Mouse (Mus musculus): ENCODE results near the gene Capza1. TPM values are rescaled to one million over a fixed set of nuclear protein-coding genes. Genes with fewer than 3 reads are reported as not detected.

The Capza1 gene
- polyA plus RNA-seq, 1 experiment from 2014 or later: 220 TPM

DNA sequence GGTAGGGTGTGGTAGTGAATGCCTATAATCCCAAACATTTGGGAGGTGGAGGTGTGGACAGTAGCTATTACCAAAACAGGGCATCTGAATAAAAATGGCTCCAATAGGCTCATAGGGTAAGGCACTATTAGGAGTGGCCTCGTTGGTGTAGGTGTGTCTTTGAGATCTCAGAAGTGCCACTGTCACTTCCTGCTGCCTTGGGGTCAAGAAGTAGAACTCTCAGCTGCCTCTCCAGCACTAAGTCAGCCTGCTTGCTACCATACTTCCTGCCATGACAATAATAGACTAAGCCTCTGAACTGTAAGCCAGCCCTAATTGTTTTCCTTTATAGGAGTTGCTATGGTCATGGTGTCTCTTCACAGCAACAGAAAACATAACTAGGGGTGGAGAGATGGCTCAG is 8.2 kb downstream of the Capza1 start:
- Histone ChIP-seq H3K27ac (replicated peaks) (no peak overlapping the region), H3K9me3 (no peaks in the 10 kb centered on the region), H3K27me3 (no peaks in the 10 kb centered on the region), H3K4me1 (peaks cover 3% of the 10 kb centered on the region; the same call in 1 of the 2 replicates), H3K9ac (replicated peaks) (no peak overlapping the region), H3K4me2 (replicated peaks) (no peak overlapping the region), H3K4me3 (no peak overlapping the region), H3K36me3 (peaks cover 11% of the 10 kb centered on the region)
- no peak for ATAC-seq (ENCODE audit: low FRiP score, low read depth)
- 86% methylated on average over 1 of the region's 1 CpGs for WGBS

DNA sequence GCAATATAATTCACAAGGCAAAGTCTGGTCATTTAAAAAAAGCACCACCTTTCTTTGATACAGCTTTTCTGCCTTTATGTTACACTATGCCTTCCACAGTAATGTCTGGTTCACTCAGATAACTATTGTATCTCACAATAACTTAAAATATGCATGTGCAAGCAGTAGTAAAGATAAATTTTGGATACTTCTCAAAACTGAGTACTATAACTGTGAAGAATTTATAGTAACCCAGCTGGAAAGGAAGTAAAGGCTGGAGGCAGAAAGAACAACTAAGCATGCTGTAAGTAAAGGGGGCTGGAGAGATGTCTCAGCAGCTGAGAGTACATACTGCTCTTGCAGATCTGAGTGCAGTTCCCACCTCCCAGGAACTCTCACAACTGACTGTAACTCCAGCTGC is 9.4 kb downstream of the Capza1 start:
- H3K4me3 ChIP-seq: no peak overlapping the region
- no peaks in the 10 kb centered on the region for H3K4me1 ChIP-seq
- H3K9ac ChIP-seq (replicated peaks): no peak overlapping the region
- peaks cover 14% of the 10 kb centered on the region for H3K36me3 ChIP-seq
- H3K4me2 ChIP-seq (replicated peaks): no peak overlapping the region
- no peaks in the 10 kb centered on the region for H3K27me3 ChIP-seq
- H3K27ac ChIP-seq (replicated peaks): no peak overlapping the region
- no peak for ATAC-seq (ENCODE audit: low FRiP score, low read depth)
- no peaks in the 10 kb centered on the region for H3K9me3 ChIP-seq

DNA sequence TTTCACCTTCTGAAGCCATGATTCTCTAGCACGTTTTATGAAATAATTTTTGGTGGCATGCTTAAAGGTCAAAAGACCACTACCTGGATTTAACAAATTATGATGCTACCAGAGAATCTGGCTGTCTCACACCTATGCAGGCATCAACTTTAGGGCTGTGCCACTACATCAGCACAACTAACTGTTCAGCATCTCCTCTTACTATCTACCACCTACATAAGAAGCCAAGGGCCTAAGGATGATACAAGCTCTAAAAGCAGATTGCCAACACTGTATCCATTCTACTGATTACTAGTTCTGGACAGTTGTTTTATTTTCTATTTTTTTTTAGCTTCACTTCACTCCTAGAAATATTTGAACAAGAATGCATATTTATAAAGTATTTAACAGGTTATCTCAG is 9.8 kb downstream of the Capza1 start:
- Histone ChIP-seq H3K4me2 (replicated peaks) (no peak overlapping the region), H3K27me3 (no peaks in the 10 kb centered on the region), H3K9ac (replicated peaks) (no peak overlapping the region), H3K4me1 (no peaks in the 10 kb centered on the region), H3K4me3 (no peak overlapping the region), H3K27ac (replicated peaks) (no peak overlapping the region), H3K36me3 (peaks cover 17% of the 10 kb centered on the region), H3K9me3 (no peaks in the 10 kb centered on the region)
- 89% methylated on average over 1 of the region's 1 CpGs for WGBS
- no peak for ATAC-seq (ENCODE audit: low FRiP score, low read depth)

DNA sequence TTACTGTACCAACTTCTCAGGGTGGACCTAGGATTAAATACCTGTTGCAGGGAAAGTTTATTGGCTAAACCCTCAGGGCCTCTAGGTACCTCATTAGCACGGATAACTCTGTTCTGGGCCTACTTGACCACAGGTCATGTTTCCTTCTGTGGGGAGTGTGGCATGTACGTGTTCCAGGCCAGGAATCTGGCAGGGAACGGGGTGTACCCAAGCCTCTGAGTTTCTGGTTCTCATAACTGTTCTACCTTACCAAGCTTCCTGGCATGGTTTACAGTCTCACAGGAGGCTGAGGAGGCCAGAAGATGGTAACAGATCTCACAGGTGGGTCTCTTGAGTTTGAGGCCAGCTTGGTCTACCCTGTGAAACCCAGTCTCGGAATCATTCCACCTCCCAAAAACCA is 17.7 kb downstream of the Capza1 start:
- ATAC-seq (ENCODE audit: low FRiP score, low read depth): no peak
- Histone ChIP-seq H3K27ac (replicated peaks) (no peak overlapping the region), H3K4me2 (replicated peaks) (no peak overlapping the region), H3K36me3 (peaks cover 46% of the 10 kb centered on the region), H3K4me1 (no peaks in the 10 kb centered on the region), H3K9me3 (no peaks in the 10 kb centered on the region), H3K27me3 (no peaks in the 10 kb centered on the region), H3K9ac (replicated peaks) (no peak overlapping the region), H3K4me3 (no peak overlapping the region)
- 94% methylated on average over 4 of the region's 4 CpGs for WGBS

DNA sequence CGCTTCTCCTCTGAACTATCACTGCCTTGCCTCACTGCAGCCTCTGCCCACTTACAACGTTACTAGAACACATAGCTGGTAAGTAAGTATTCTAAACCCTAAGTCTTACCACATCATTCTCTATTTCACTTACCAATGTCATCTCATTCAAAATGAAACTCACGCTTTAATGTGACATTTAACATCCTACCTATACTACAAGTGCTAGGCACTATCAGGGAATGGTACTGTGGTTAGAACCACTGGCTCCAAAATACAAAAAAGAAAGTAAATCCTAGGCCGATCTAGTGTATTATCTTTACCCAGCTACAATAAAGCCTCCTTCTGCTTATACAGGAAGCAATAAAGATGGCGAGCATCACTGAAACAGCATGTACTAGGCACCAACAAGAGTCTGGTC is 23.3 kb downstream of the Capza1 start:
- H3K4me1 ChIP-seq: no peaks in the 10 kb centered on the region
- no peak for ATAC-seq (ENCODE audit: low FRiP score, low read depth)
- no peaks in the 10 kb centered on the region for H3K9me3 ChIP-seq
- H3K36me3 ChIP-seq: peaks cover 46% of the 10 kb centered on the region
- no peak overlapping the region for H3K27ac ChIP-seq (replicated peaks)
- no peak overlapping the region for H3K4me3 ChIP-seq
- H3K9ac ChIP-seq (replicated peaks): no peak overlapping the region
- 95% methylated on average over 5 of the region's 5 CpGs for WGBS
- no peak overlapping the region for H3K4me2 ChIP-seq (replicated peaks)
- no peaks in the 10 kb centered on the region for H3K27me3 ChIP-seq

DNA sequence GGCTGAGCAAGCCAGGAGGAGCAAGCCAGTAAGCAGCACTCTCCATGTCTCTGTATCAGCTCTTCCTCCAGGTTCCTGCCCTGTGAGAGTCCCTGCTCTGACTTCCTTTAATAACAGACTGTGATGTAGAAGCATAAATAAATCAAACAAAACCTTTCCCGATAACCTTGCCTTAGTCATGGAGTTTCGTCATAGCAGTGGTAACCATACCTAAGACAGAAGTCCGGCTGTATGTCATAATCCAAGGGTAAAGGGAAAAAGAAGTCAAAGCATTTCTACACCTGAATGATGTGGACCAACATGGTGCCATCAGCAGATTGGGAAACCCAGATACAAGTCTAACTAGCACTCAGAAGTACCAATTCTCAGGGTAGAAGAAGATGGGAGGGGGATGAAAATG is 28.5 kb downstream of the Capza1 start:
- Histone ChIP-seq H3K36me3 (peaks cover 44% of the 10 kb centered on the region), H3K9ac (replicated peaks) (no peak overlapping the region), H3K4me3 (no peak overlapping the region), H3K4me1 (no peaks in the 10 kb centered on the region), H3K4me2 (replicated peaks) (no peak overlapping the region), H3K27me3 (no peaks in the 10 kb centered on the region), H3K27ac (replicated peaks) (no peak overlapping the region), H3K9me3 (no peaks in the 10 kb centered on the region)
- WGBS: 98% methylated on average over 3 of the region's 3 CpGs
- ATAC-seq (ENCODE audit: low FRiP score, low read depth): no peak

DNA sequence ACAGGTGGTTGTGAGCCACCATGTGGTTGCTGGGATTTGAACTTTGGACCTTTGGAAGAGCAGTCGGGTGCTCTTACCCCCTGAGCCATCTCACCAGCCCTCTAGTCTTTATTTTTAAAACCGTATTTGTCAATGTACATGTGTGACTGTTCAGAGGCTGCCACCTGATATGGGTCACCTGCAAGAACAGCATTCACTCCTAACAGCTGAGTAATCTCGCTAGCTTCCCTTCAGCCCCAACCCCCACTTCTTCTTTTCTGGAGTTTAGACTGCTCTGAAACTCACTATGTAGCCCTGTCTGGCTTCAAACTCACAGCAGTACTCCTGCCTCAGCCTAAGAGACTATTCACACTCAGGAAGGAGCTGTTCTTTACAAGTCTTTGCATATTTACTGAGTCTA is 41.9 kb downstream of the Capza1 start:
- H3K4me1 ChIP-seq: peaks cover 9% of the 10 kb centered on the region
- no peaks in the 10 kb centered on the region for H3K27me3 ChIP-seq
- 93% methylated on average over 3 of the region's 3 CpGs for WGBS
- H3K4me3 ChIP-seq: no peak overlapping the region
- H3K27ac ChIP-seq (replicated peaks): no peak overlapping the region
- no peak overlapping the region for H3K4me2 ChIP-seq (replicated peaks)
- H3K9ac ChIP-seq (replicated peaks): no peak overlapping the region
- peaks cover 27% of the 10 kb centered on the region for H3K36me3 ChIP-seq
- H3K9me3 ChIP-seq: no peaks in the 10 kb centered on the region
- ATAC-seq (ENCODE audit: low FRiP score, low read depth): no peak

DNA sequence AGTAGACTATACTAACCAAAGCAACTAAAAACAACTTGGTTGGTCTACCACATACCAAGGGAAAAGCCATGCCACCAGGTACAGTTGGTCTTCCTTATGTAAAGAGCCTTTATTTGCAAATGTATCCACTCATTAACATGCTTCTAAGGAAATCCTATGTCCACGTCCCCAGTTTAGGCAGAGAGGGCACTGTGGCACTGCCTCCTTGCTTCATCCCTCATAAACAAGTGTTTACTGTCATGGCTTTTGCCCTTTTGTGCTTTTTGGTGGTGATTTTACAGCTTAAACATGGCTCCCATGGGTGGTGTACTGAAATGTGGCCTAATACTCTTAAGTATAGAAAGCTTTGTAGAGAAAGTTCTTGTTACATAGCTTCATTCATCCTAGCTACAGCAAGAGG is 43.9 kb downstream of the Capza1 start:
- no peak overlapping the region for H3K4me2 ChIP-seq (replicated peaks)
- peaks cover 9% of the 10 kb centered on the region for H3K36me3 ChIP-seq
- H3K27ac ChIP-seq (replicated peaks): no peak overlapping the region
- peaks cover 17% of the 10 kb centered on the region for H3K4me1 ChIP-seq
- ATAC-seq (ENCODE audit: low FRiP score, low read depth): no peak
- H3K27me3 ChIP-seq: no peaks in the 10 kb centered on the region
- 57% methylated on average over 1 of the region's 1 CpGs for WGBS
- no peak overlapping the region for H3K9ac ChIP-seq (replicated peaks)
- no peak overlapping the region for H3K4me3 ChIP-seq
- H3K9me3 ChIP-seq: no peaks in the 10 kb centered on the region

DNA sequence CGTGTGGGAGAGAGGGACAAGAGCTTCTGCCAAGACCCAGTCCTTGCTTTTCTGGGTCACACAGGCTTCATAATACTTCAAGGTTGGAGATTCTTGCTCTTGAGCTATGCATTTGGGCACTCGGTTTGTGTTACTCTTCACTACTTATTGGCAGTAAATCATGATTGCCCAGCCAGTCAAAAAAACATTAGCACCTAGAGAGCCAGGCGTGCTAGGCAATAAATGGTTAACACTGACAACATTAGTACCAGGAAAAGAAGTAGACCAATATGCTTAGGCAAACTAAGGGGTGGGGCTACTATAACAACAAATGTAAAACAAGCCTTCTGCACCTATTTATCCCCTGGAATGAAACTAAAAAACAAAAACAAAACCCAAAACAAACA is 45.6 kb downstream of the Capza1 start:
- Histone ChIP-seq H3K4me2 (replicated peaks) (peak overlapping the region; percentile 94), H3K9ac (replicated peaks) (no peak overlapping the region), H3K4me3 (peak overlapping the region; percentile 64), H3K27me3 (no peaks in the 10 kb centered on the region), H3K4me1 (peaks cover 17% of the 10 kb centered on the region), H3K27ac (replicated peaks) (no peak overlapping the region), H3K36me3 (peaks cover 5% of the 10 kb centered on the region; the same call in 1 of the 2 replicates), H3K9me3 (no peaks in the 10 kb centered on the region)
- WGBS: 10% methylated on average over 3 of the region's 3 CpGs
- ATAC-seq (ENCODE audit: low FRiP score, low read depth): no peak

DNA sequence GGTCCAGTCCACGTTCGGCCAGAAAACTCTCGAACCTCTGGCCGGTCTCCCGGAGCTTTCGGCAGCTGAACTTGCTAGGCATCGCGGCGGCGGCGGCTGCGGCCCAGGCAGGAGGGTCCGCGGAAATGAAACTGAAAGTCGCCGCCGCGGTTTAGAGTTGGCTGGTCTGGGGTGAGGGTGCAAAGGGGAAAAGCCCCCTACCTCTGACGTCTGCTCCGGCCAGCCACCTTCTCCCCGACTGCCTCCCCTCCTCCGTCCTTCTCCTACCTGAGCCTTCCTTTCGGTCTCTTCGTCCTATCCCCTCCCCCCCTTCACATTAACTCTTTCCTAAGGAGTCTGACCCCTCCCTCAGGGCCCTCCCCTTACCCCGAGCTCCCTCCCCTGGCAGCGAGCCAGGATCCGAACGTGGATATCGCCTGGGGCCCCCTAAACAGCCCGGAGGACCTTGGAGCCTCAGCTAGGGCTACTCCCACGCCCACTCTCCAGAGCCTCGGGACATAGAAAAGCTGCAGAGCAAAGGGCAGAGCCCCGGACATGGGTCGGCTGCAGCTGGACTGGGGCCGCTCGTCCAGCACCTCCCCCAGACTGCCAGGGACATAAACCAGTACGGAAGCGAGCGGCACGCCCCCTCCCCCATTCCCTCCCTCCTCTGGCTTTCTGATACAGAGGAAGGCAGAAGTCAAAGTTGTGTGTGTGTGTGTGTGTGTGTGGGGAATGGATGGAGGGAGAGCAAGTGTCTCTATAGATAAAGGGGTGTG is 46.1 kb downstream of the Capza1 start, which contains the start of gene Mov10:
Gene Mov10, minus strand, starts transcription at position 573 of the 758 bp plus-strand sequence.
- Histone ChIP-seq H3K36me3 (peaks cover 5% of the 10 kb centered on the region; the same call in 1 of the 2 replicates), H3K27ac (replicated peaks) (peak within 1 kb of the TSS; percentile 49; the same call in 1 of the 2 replicates), H3K9ac (replicated peaks) (peak within 1 kb of the TSS; percentile 78), H3K27me3 (no peaks in the 10 kb centered on the region), H3K4me1 (peaks cover 17% of the 10 kb centered on the region), H3K9me3 (no peaks in the 10 kb centered on the region), H3K4me2 (replicated peaks) (peak within 1 kb of the TSS; percentile 94), H3K4me3 (peak within 1 kb of the TSS; percentile 64)
- WGBS: under 1% methylated on average over 40 of the region's 40 CpGs
- peak; percentile 75 for ATAC-seq (ENCODE audit: low FRiP score, low read depth)

DNA sequence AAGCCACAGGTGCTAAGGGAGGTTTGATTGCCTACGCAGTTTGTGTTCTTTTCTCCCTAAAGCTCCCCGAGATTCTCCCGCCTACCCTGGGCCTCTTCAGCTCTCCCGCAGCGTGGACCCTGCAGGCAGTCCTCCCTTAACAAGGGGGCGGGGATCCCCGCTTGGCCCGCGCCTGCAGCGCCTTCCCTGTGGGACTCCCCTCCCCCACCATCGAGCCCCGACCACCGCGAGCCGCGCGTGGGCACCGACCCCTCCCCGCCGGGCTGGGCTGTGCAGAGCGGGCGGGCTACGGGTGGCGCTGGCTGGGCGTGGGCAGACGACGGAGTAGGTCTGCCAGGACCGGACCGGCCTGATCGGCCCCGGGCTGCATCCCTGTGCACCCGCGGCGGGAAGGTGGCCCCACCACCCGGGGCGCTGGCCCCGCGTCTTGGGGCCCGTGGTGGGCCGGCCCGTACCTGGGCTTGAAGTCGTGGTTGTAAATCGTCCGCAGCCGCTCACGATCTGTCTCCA is 46.8 kb downstream of the Capza1 start:
- ATAC-seq (ENCODE audit: low FRiP score, low read depth): peak; percentile 78
- Histone ChIP-seq H3K9me3 (no peaks in the 10 kb centered on the region), H3K4me3 (peak overlapping the region; percentile 64), H3K4me2 (replicated peaks) (peak overlapping the region; percentile 94), H3K27ac (replicated peaks) (peak overlapping the region; percentile 49; the same call in 1 of the 2 replicates), H3K9ac (replicated peaks) (peak overlapping the region; percentile 78), H3K27me3 (no peaks in the 10 kb centered on the region), H3K36me3 (peaks cover 5% of the 10 kb centered on the region; the same call in 1 of the 2 replicates), H3K4me1 (peaks cover 17% of the 10 kb centered on the region)
- WGBS: under 1% methylated on average over 46 of the region's 46 CpGs

DNA sequence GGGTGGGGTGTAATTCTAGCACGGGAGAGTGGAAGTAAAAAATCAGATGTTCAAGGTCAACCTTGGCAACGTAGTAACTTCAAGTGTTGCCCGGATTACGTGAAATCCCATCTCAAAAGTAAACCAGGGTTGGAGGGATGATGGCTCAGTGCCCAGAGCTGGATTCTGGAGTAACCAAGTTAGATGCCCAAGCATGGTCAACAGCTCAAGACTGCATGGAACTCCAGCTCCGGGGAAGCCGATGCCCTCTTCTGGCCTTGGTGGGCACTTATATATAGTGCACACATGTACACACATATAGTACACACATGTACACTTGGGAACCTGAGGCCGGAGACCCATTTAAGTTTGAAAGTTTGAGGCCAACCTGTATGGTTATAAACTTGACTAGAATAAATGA is 48.2 kb downstream of the Capza1 start:
- ATAC-seq (ENCODE audit: low FRiP score, low read depth): no peak
- 96% methylated on average over 7 of the region's 7 CpGs for WGBS
- no peaks in the 10 kb centered on the region for H3K27me3 ChIP-seq
- no peak overlapping the region for H3K27ac ChIP-seq (replicated peaks)
- H3K9me3 ChIP-seq: no peaks in the 10 kb centered on the region
- H3K4me3 ChIP-seq: no peak overlapping the region
- peaks cover 17% of the 10 kb centered on the region for H3K4me1 ChIP-seq
- H3K9ac ChIP-seq (replicated peaks): no peak overlapping the region
- H3K36me3 ChIP-seq: peaks cover 5% of the 10 kb centered on the region; the same call in 1 of the 2 replicates
- no peak overlapping the region for H3K4me2 ChIP-seq (replicated peaks)

Measured in midbrain, embryonic 12.5 days (tissue).